Mouse (Mus musculus) liver, adult 2 months (tissue): Measurements from ENCODE around the gene Klc2. TPM values are rescaled to one million over a fixed set of nuclear protein-coding genes. Genes with fewer than 3 reads are reported as not detected.

ENCODE experiments used
- DNase-seq: peaks from one replicate; pipeline ENCODE4 v3.0.0-alpha.2; 2011; ENCODE audit warnings: low read depth, low spot score; ENCODE audit errors: extremely low read depth
- H3K27ac ChIP-seq: fragments of 200-500 bp; replicated peaks from 2 replicates; pipeline ENCODE4 v1.5.1; 2012; ENCODE audit warnings: low read depth, mild to moderate bottlenecking, control low read depth, inconsistent platforms, low read length; ENCODE audit not compliant: insufficient read depth
- H3K27me3 ChIP-seq: fragments of 200-500 bp; 2 replicates; pipeline ENCODE4 v1.6.1; 2012; ENCODE audit warnings: mild to moderate bottlenecking, moderate library complexity, low read length, inconsistent platforms; ENCODE audit not compliant: control insufficient read depth, insufficient read depth
- H3K36me3 ChIP-seq: fragments of 200-500 bp; 2 replicates; pipeline ENCODE4 v1.6.1; 2012; ENCODE audit warnings: low read length, inconsistent platforms; ENCODE audit not compliant: control insufficient read depth, insufficient read depth
- H3K4me1 ChIP-seq: fragments of 200-500 bp; 2 replicates; pipeline ENCODE4 v1.6.1; 2011; ENCODE audit warnings: low read length; ENCODE audit not compliant: control insufficient read depth, insufficient read depth
- H3K4me3 ChIP-seq: fragments of 200-500 bp; 2 replicates; pipeline ENCODE4 v1.5.1; 2011; ENCODE audit warnings: low read depth, mild to moderate bottlenecking, control low read depth, low read length, moderate library complexity; ENCODE audit not compliant: insufficient read depth
- H3K79me2 ChIP-seq: fragments of 200-500 bp; 2 replicates; pipeline ENCODE4 v1.6.1; 2012; ENCODE audit warnings: inconsistent platforms, mild to moderate bottlenecking, low read length, moderate library complexity; ENCODE audit not compliant: control insufficient read depth, insufficient read depth
- H3K9ac ChIP-seq: fragments of 200-500 bp; 2 replicates; pipeline ENCODE4 v1.6.1; 2012; ENCODE audit warnings: low read depth, mild to moderate bottlenecking, control low read depth, inconsistent platforms, low read length
- CTCF ChIP-seq: fragments of 200-500 bp; IDR thresholded peaks from 2 replicates; pipeline ENCODE4 v1.5.1; 2011; ENCODE audit warnings: low read depth, low read length, control low read depth
- POLR2A ChIP-seq: fragments of 200-500 bp; IDR thresholded peaks from 2 replicates; pipeline ENCODE4 v1.6.1; 2011; ENCODE audit warnings: low read length, control low read depth; ENCODE audit not compliant: insufficient read depth; ENCODE audit errors: extremely low read depth
- WGBS: fragments of 180-500 bp; shearing (Covaris S2); methylation state at CpG from one replicate; pipeline ENCODE4 v1.1.7; 2018; 5-methylcytosine and 5-hydroxymethylcytosine counted together
- polyA plus RNA-seq: library from polyadenylated mRNA; depleted of rRNA; stranded (reverse); fragments of >200 nt; gene quantifications from 2 replicates; pipeline ENCODE4 v1.2.3, GENCODE M21; 2012; rRNA removed
- total RNA-seq: library from RNA; depleted of rRNA; stranded (reverse); fragments of >200 nt; gene quantifications from 2 replicates; pipeline ENCODE4 v1.2.3, GENCODE M21; 2014; rRNA removed

Gene Klc2
- total and polyA plus RNA-seq, 2 experiments: 2.4 to 12.3 TPM

- no peaks in the 10 kb centered on the region for H3K79me2 ChIP-seq
- no peak for DNase-seq
- H3K4me1 ChIP-seq: no peaks in the 10 kb centered on the region
- H3K27ac ChIP-seq: no peak overlapping the region; the same call in 1 of the 2 replicates
- 28% methylated on average over 10 of the region's 10 CpGs for WGBS
- TF ChIP-seq POLR2A: no peak
- TF ChIP-seq CTCF: no peak
- no peaks in the 10 kb centered on the region for H3K27me3 ChIP-seq
- no peaks in the 10 kb centered on the region for H3K36me3 ChIP-seq
- no peak overlapping the region for H3K9ac ChIP-seq
- H3K4me3 ChIP-seq: no peak overlapping the region
Observed at GRCm38 (mm10) chr19:5058801-5059771, 59.3 kb downstream of the Klc2 start.

- TF ChIP-seq CTCF (no peak), POLR2A (no peak)
- 46% methylated on average over 16 of the region's 16 CpGs for WGBS
- no peaks in the 10 kb centered on the region for H3K4me1 ChIP-seq
Observed at GRCm38 (mm10) chr19:5057876-5058775, 60.2 kb downstream of the Klc2 start.

More at GRCm38 (mm10) chr19:5057876-5058775, 60.2 kb downstream of the Klc2 start:
- H3K4me3 ChIP-seq: no peak overlapping the region
- H3K27me3 ChIP-seq: no peaks in the 10 kb centered on the region
- H3K79me2 ChIP-seq: no peaks in the 10 kb centered on the region
- DNase-seq: no peak
- no peaks in the 10 kb centered on the region for H3K36me3 ChIP-seq
- no peak overlapping the region for H3K27ac ChIP-seq
- no peak overlapping the region for H3K9ac ChIP-seq

Other genes with a start within 250 kb of the Klc2 start
- gene Actn3, start 240.7 kb downstream of the Klc2 start, total RNA-seq: 1.1 TPM in 1 of 2 replicates, not detected in the other
- gene Actn3, start 240.7 kb downstream of the Klc2 start, polyA plus RNA-seq: 0.11 TPM in 1 of 2 replicates, not detected in the other
- 2.5 and 3.4 TPM in 2 replicates for gene Zdhhc24, start 239.9 kb downstream of the Klc2 start, total RNA-seq
- gene Zdhhc24, start 239.9 kb downstream of the Klc2 start, polyA plus RNA-seq: 4.8 and 7.7 TPM in 2 replicates
- gene Bbs1, start 211.9 kb downstream of the Klc2 start, total RNA-seq: 0.65 and 0.87 TPM in 2 replicates
- gene Bbs1, start 211.9 kb downstream of the Klc2 start, polyA plus RNA-seq: 0.73 and 0.95 TPM in 2 replicates
- 52.1 and 69.7 TPM in 2 replicates for gene Dpp3, start 190.3 kb downstream of the Klc2 start, total RNA-seq
- 121 and 122 TPM in 2 replicates for gene Dpp3, start 190.3 kb downstream of the Klc2 start, polyA plus RNA-seq
- gene Peli3, start 175.4 kb downstream of the Klc2 start, total RNA-seq: 1.0 and 3.4 TPM in 2 replicates
- gene Peli3, start 175.4 kb downstream of the Klc2 start, polyA plus RNA-seq: 1.4 and 2.6 TPM in 2 replicates
- gene Mrpl11, start 156.4 kb downstream of the Klc2 start, total RNA-seq: 40.0 and 46.4 TPM in 2 replicates
- 27.6 and 30.7 TPM in 2 replicates for gene Mrpl11, start 156.4 kb downstream of the Klc2 start, polyA plus RNA-seq
- gene Npas4, start 128.2 kb downstream of the Klc2 start, total RNA-seq: not detected in 2 replicates
- not detected in 2 replicates for gene Npas4, start 128.2 kb downstream of the Klc2 start, polyA plus RNA-seq
- 0.28 and 0.34 TPM in 2 replicates for gene Slc29a2, start 94.7 kb downstream of the Klc2 start, total RNA-seq
- gene Slc29a2, start 94.7 kb downstream of the Klc2 start, polyA plus RNA-seq: 1.7 and 2.3 TPM in 2 replicates
- gene B4gat1, start 79.7 kb downstream of the Klc2 start, total RNA-seq: 11.8 and 13.2 TPM in 2 replicates
- gene B4gat1, start 79.7 kb downstream of the Klc2 start, polyA plus RNA-seq: 20.1 and 20.4 TPM in 2 replicates
- gene AC124502.3, start 79.7 kb downstream of the Klc2 start, total RNA-seq: 2.1 and 3.7 TPM in 2 replicates
- 0.07 and 0.09 TPM in 2 replicates for gene AC124502.3, start 79.7 kb downstream of the Klc2 start, polyA plus RNA-seq
- gene Brms1, start 77.2 kb downstream of the Klc2 start, total RNA-seq: 13.2 and 13.8 TPM in 2 replicates
- 22.6 TPM in 2 replicates for gene Brms1, start 77.2 kb downstream of the Klc2 start, polyA plus RNA-seq
- gene Rin1, start 68.1 kb downstream of the Klc2 start, total RNA-seq: 0.09 and 0.20 TPM in 2 replicates
- gene Rin1, start 68.1 kb downstream of the Klc2 start, polyA plus RNA-seq: 0.40 and 0.78 TPM in 2 replicates
- 0.18 and 0.54 TPM in 2 replicates for gene Cd248, start 50.5 kb downstream of the Klc2 start, total RNA-seq
- gene Cd248, start 50.5 kb downstream of the Klc2 start, polyA plus RNA-seq: 0.57 and 0.98 TPM in 2 replicates
- under 0.01 TPM in 2 replicates for gene Tmem151a, start 33.0 kb downstream of the Klc2 start, total RNA-seq
- gene Tmem151a, start 33.0 kb downstream of the Klc2 start, polyA plus RNA-seq: 0.24 and 0.26 TPM in 2 replicates
- gene Yif1a, start 30.0 kb downstream of the Klc2 start, total RNA-seq: 79.3 and 85.7 TPM in 2 replicates
- 188 and 215 TPM in 2 replicates for gene Yif1a, start 30.0 kb downstream of the Klc2 start, polyA plus RNA-seq
- not detected in 2 replicates for gene Cnih2, start 20.0 kb downstream of the Klc2 start, total RNA-seq
- gene Cnih2, start 20.0 kb downstream of the Klc2 start, polyA plus RNA-seq: 0.12 and 0.19 TPM in 2 replicates
- gene Rab1b, start 11.5 kb downstream of the Klc2 start, total RNA-seq: 82.1 and 98.7 TPM in 2 replicates
- gene Rab1b, start 11.5 kb downstream of the Klc2 start, polyA plus RNA-seq: 165 and 169 TPM in 2 replicates
- gene Pacs1, start 154.6 kb upstream of the Klc2 start, total RNA-seq: 1.1 and 3.3 TPM in 2 replicates
- 2.4 and 3.0 TPM in 2 replicates for gene Pacs1, start 154.6 kb upstream of the Klc2 start, polyA plus RNA-seq
- gene Sf3b2, start 176.9 kb upstream of the Klc2 start, total RNA-seq: 58.1 and 60.0 TPM in 2 replicates
- 60.8 and 61.4 TPM in 2 replicates for gene Sf3b2, start 176.9 kb upstream of the Klc2 start, polyA plus RNA-seq
- gene Gal3st3, start 179.8 kb upstream of the Klc2 start, total RNA-seq: not detected in 2 replicates
- gene Gal3st3, start 179.8 kb upstream of the Klc2 start, polyA plus RNA-seq: not detected in 2 replicates
- not detected in 2 replicates for gene Catsper1, start 217.2 kb upstream of the Klc2 start, total RNA-seq
- 0.05 TPM in 1 of 2 replicates, not detected in the other for gene Catsper1, start 217.2 kb upstream of the Klc2 start, polyA plus RNA-seq
- gene Cst6, start 231.0 kb upstream of the Klc2 start, total RNA-seq: not detected in 2 replicates
- not detected in 2 replicates for gene Cst6, start 231.0 kb upstream of the Klc2 start, polyA plus RNA-seq
- gene Eif1ad, start 248.2 kb upstream of the Klc2 start, total RNA-seq: 12.7 and 14.0 TPM in 2 replicates
- 23.9 and 25.9 TPM in 2 replicates for gene Eif1ad, start 248.2 kb upstream of the Klc2 start, polyA plus RNA-seq
- gene Banf1, start 248.6 kb upstream of the Klc2 start, total RNA-seq: 20.2 and 21.5 TPM in 2 replicates
- gene Banf1, start 248.6 kb upstream of the Klc2 start, polyA plus RNA-seq: 68.5 and 71.2 TPM in 2 replicates